Mouse (Mus musculus) bone marrow, adult 2 months (tissue): ENCODE measurements around the gene Cage1.

ENCODE experiments used
- CTCF ChIP-seq: fragments of 200-500 bp; IDR thresholded peaks from 2 replicates; pipeline ENCODE4 v1.5.1; 2011; ENCODE audit warnings: low read length, control low read depth; ENCODE audit not compliant: control insufficient read depth, insufficient read depth
- POLR2A ChIP-seq: fragments of 200-500 bp; IDR thresholded peaks from 2 replicates; pipeline ENCODE4 v1.6.1; 2011; ENCODE audit warnings: low read depth, mild to moderate bottlenecking, control low read depth, low read length, borderline replicate concordance; ENCODE audit not compliant: control insufficient read depth

DNA sequence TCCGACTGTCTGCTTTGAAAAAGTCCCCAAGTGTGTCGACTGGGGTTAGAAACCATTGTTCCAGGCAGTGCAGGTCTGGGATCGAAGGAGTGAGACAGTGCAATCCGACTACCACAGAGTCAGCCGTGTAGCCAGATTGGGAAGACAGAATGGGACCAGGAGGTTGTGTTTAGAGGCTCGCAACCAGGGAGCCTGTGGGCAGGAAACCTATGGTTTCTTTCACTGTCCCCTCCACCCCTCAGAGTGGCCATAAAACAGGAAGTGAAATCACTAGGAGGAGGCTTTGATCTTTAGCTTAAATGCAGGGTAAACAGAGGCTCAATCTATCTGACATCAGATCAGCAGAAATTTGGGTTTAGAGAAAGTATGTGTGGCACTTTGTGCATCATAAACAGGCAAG lies 42.0 kb upstream of the Cage1 start:
- TF ChIP-seq POLR2A (no peak), CTCF (no peak)
